Mouse (Mus musculus) G1E (cell line): Measurements from ENCODE around the gene Gm4450.

Experiments
- CTCF ChIP-seq: IDR thresholded peaks from 2 replicates; pipeline ENCODE4 v1.5.1; 2012; ENCODE audit warnings: low read depth, low read length, inconsistent platforms, mixed read lengths
- GATA1 ChIP-seq: IDR thresholded peaks from 2 replicates; pipeline ENCODE4 v1.6.1; 2012; ENCODE audit warnings: borderline replicate concordance, low read length, inconsistent platforms, mixed read lengths
- POLR2AphosphoS5 ChIP-seq: IDR thresholded peaks from 2 replicates; pipeline ENCODE4 v1.6.1; 2012; ENCODE audit warnings: low read depth, low read length, inconsistent platforms; ENCODE audit not compliant: insufficient replicate concordance

- no peak for TF ChIP-seq POLR2AphosphoS5
- no peak for TF ChIP-seq GATA1
- no peak for TF ChIP-seq CTCF
Measured at GRCm38 (mm10) chr3:98413733-98414132, 43.2 kb downstream of the Gm4450 start.
